In the genomic region with DNA sequence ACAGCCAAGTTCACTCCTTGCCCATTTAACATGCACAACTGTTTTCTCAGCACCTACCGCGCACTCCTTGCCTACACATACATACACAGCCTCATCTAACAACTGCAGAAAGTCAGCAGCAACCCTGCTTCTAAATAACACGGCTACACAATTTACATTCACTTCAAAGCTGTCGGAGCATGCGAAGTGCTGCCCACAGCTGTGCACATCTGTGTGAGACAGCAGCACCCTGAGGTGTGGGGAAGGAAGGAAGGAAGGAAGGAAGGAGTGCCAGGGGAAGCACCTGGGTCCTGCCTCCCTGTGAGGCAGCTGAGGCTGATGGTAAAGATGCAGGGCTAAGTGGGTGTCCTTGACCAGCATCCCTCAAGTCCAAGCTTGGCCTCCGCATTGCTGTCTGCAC, we compare ENCODE assay signal across 21 mouse cellular contexts. TPM values are rescaled to one million over a fixed set of nuclear protein-coding genes. Genes with fewer than 3 reads are reported as not detected.
A peak's percentile ranks its signal among the peaks of the same experiment; 100 is the strongest.
DNase-seq lines count a peak whose midpoint lies in the region; ATAC-seq lines count a peak whose summit lies in the region.
"Had no signal": no experiment of that assay in that cellular context is flagged by ENCODE, and none has a peak within 500 bp of the region (broad histone marks: within the 10 kb centered on the region; RNA-seq: fewer than 3 reads in every experiment).

No protein-coding gene starts in this region.

- H3K4me1 ChIP-seq in midbrain, embryonic 13.5 days (replicated peaks), result peaks cover 20% of the 10 kb centered on the region
- peaks cover 3% of the 10 kb centered on the region; the same call in 1 of the 2 replicates for H3K4me1 ChIP-seq in midbrain, embryonic 16.5 days (ENCODE audit: control insufficient read depth, insufficient read depth, low read length)

- no peaks in the 10 kb centered on the region for H3K9me3 ChIP-seq in midbrain, embryonic 13.5 days
- H3K9me3 ChIP-seq in midbrain, embryonic 16.5 days (replicated peaks; ENCODE audit: control insufficient read depth, low read length, poor library complexity, severe bottlenecking), result no peaks in the 10 kb centered on the region
- H3K9me3 ChIP-seq: embryonic facial prominence, embryonic 12.5 days; heart, embryonic 10.5 days; hindbrain, embryonic 13.5 days had no signal

- no peak overlapping the region for H3K4me2 ChIP-seq in midbrain, embryonic 13.5 days (replicated peaks)
- no peak overlapping the region for H3K4me2 ChIP-seq in midbrain, embryonic 16.5 days (ENCODE audit: low read length)
- H3K4me2 ChIP-seq: embryonic facial prominence, embryonic 12.5 days; hindbrain, embryonic 13.5 days had no signal

- no peak overlapping the region for H3K4me3 ChIP-seq in midbrain, embryonic 13.5 days (replicated peaks)
- no peak overlapping the region for H3K4me3 ChIP-seq in midbrain, embryonic 16.5 days (ENCODE audit: low read depth, low read length)
- H3K4me3 ChIP-seq: embryonic facial prominence, embryonic 12.5 days; heart, embryonic 10.5 days; hindbrain, embryonic 13.5 days had no signal

- no peaks in the 10 kb centered on the region for H3K27me3 ChIP-seq in midbrain, embryonic 13.5 days
- no peaks in the 10 kb centered on the region for H3K27me3 ChIP-seq in midbrain, embryonic 16.5 days (ENCODE audit: control insufficient read depth, insufficient read depth, low read depth, low read length)
- H3K27me3 ChIP-seq: embryonic facial prominence, embryonic 12.5 days; hindbrain, embryonic 13.5 days; Patski had no signal

- 95% methylated on average over 6 of the region's 6 CpGs for WGBS in midbrain, embryonic 13.5 days
- WGBS in midbrain, embryonic 16.5 days, result 94% methylated on average over 6 of the region's 6 CpGs

- ATAC-seq in midbrain, embryonic 13.5 days, result no peak
- ATAC-seq in midbrain, embryonic 16.5 days, result no peak
- ATAC-seq in cerebellum, adult (ENCODE audit: insufficient number of reproducible peaks, low FRiP score, low TSS enrichment), result no peak
- ATAC-seq: forebrain, postnatal 0 days; hindbrain, postnatal 0 days; Patski had no signal

- 0 out of 2 replicates have a peak overlapping the region, but pooled peaks have one; percentile 14 for H3K9ac ChIP-seq in midbrain, embryonic 13.5 days (replicated peaks)
- no peak overlapping the region for H3K9ac ChIP-seq in midbrain, embryonic 16.5 days (ENCODE audit: low read depth, low read length)
- H3K9ac ChIP-seq: embryonic facial prominence, embryonic 12.5 days; forebrain, postnatal 0 days had no signal

- H3K27ac ChIP-seq in midbrain, embryonic 13.5 days, result no peak overlapping the region
- no peak overlapping the region for H3K27ac ChIP-seq in midbrain, embryonic 16.5 days (ENCODE audit: low read length)
- H3K27ac ChIP-seq: embryonic facial prominence, embryonic 12.5 days; heart, embryonic 10.5 days; hindbrain, embryonic 13.5 days; hindbrain, postnatal 0 days had no signal

- peak; percentile 2 for DNase-seq in adrenal gland, postnatal 14 days
- no peak for DNase-seq in adrenal gland, postnatal 10 days
- DNase-seq in thymus, postnatal 14 days, result peak; percentile 77
- no peak for DNase-seq in gastrocnemius, adult 18-20 months (ENCODE audit: low spot score)
- no peak for DNase-seq in testis, postnatal 10 days (ENCODE audit: low spot score)
- DNase-seq: adrenal gland, adult 2 months; cerebellum, adult 11-12 months; cerebellum, adult 9-10 months; cerebellum, postnatal 25 days; forebrain, postnatal 0 days; gastrocnemius, postnatal 10 days; heart, adult 18-20 months; heart, postnatal 10 days had no signal

- no peaks in the 10 kb centered on the region for H3K36me3 ChIP-seq in midbrain, embryonic 13.5 days
- no peaks in the 10 kb centered on the region for H3K36me3 ChIP-seq in midbrain, embryonic 16.5 days (ENCODE audit: control insufficient read depth, insufficient read depth, low read length)
- H3K36me3 ChIP-seq: embryonic facial prominence, embryonic 12.5 days; heart, embryonic 10.5 days; hindbrain, embryonic 13.5 days had no signal

RNA-seq across cellular contexts. Expression of gene Pisd, which starts 36.5 kb away (rescaled TPM):
- total RNA-seq in adrenal gland, postnatal 14 days (2021), result 50.9 and 61.2 TPM in 2 replicates
- total RNA-seq in adrenal gland, postnatal 10 days (2021), result 10 to 100 TPM; 53.2 to 62.4 TPM
- 98.1 and 106 TPM in 2 replicates for polyA plus RNA-seq in midbrain, embryonic 13.5 days (2015; fragmentation: Nextera tagmentation; extraction: Ambion mirVana)
- 107 and 109 TPM in 2 replicates for polyA plus RNA-seq in midbrain, embryonic 16.5 days (2015; fragmentation: Nextera tagmentation; extraction: Ambion mirVana)
- 10 to 100 TPM; 10.8 to 14.1 TPM for total RNA-seq in gastrocnemius, adult 18-20 months (2021)

Comparison
In these comparisons a context has a peak if more than half of its experiments do, and no peak if none do; other contexts are left out.
1. DNase-seq: peak in adrenal gland, postnatal 14 days (single experiment) and thymus, postnatal 14 days (single experiment); none in adrenal gland, postnatal 10 days (single experiment), gastrocnemius, adult 18-20 months (single experiment) and testis, postnatal 10 days (single experiment).